8 mouse cellular contexts compared by ENCODE assay signal in the genomic region with DNA sequence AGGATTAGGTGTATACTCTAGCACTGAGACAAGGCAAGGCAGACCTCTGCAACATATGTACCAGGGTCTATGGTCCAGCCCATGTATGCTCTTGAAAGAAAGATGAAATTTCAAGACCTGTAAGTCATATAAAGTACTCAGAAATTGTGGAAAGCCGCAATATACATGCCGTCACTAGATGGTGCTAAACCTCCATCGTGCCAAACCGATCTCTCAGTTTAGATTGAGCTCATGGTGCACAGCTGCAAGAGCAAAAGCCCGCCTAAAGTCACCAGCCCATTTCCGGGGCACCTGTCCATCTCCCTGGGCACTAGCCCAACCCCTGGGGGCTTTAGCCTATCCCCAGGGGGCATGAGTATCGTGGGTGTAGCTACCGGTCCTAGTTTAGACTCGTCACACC. TPM values are rescaled to one million over a fixed set of nuclear protein-coding genes. Genes with fewer than 3 reads are reported as not detected.
DNase-seq lines count a peak whose midpoint lies in the region; ATAC-seq lines count a peak whose summit lies in the region.
"Had no signal": no experiment of that assay in that cellular context is flagged by ENCODE, and none has a peak within 500 bp of the region (broad histone marks: within the 10 kb centered on the region; RNA-seq: fewer than 3 reads in every experiment).

No protein-coding gene starts in this region.

- no peak overlapping the region for H3K4me3 ChIP-seq in midbrain, embryonic 11.5 days (ENCODE audit: low read depth, low read length)
- H3K4me3 ChIP-seq in midbrain, embryonic 16.5 days (ENCODE audit: low read depth, low read length): no peak overlapping the region
- H3K4me3 ChIP-seq in liver, embryonic 11.5 days (ENCODE audit: low read depth, low read length): no peak overlapping the region

- no peaks in the 10 kb centered on the region for H3K4me1 ChIP-seq in midbrain, embryonic 11.5 days (ENCODE audit: control insufficient read depth, insufficient read depth, low read length)
- no peaks in the 10 kb centered on the region for H3K4me1 ChIP-seq in midbrain, embryonic 16.5 days (ENCODE audit: control insufficient read depth, insufficient read depth, low read length)
- H3K4me1 ChIP-seq in liver, embryonic 11.5 days (replicated peaks; ENCODE audit: control insufficient read depth, insufficient read depth, low read length): no peaks in the 10 kb centered on the region

- peak; percentile 92 for DNase-seq in midbrain, embryonic 11.5 days (ENCODE audit: low spot score, missing footprints)
- DNase-seq in ZHBTc4 (ENCODE audit: low read depth, low spot score): peak; percentile 64
- DNase-seq in embryo, embryonic 11.5 days (ENCODE audit: low read depth, low spot score): peak; percentile 40
- peak; percentile 35 to 53 for DNase-seq in kidney, postnatal 25 days
- peak; percentile 37 for DNase-seq in liver, embryonic 11.5 days (ENCODE audit: low spot score)
- DNase-seq in right cerebral cortex, postnatal 14 days: peak; percentile 38

- no peak overlapping the region for H3K9ac ChIP-seq in midbrain, embryonic 11.5 days (ENCODE audit: low read length)
- no peak overlapping the region for H3K9ac ChIP-seq in midbrain, embryonic 16.5 days (ENCODE audit: low read depth, low read length)
- H3K9ac ChIP-seq in liver, embryonic 11.5 days (ENCODE audit: low read depth, low read length): no peak overlapping the region

- no peak overlapping the region for H3K4me2 ChIP-seq in midbrain, embryonic 11.5 days
- H3K4me2 ChIP-seq in midbrain, embryonic 16.5 days (ENCODE audit: low read length): no peak overlapping the region
- H3K4me2 ChIP-seq in liver, embryonic 11.5 days: no peak overlapping the region

- 29% methylated on average over 9 of the region's 9 CpGs for WGBS in midbrain, embryonic 11.5 days
- WGBS in midbrain, embryonic 16.5 days: 33% methylated on average over 9 of the region's 9 CpGs
- WGBS in liver, embryonic 11.5 days: 32% methylated on average over 9 of the region's 9 CpGs

- H3K27me3 ChIP-seq in midbrain, embryonic 11.5 days (ENCODE audit: control insufficient read depth, insufficient read depth, low read length): no peaks in the 10 kb centered on the region
- no peaks in the 10 kb centered on the region for H3K27me3 ChIP-seq in midbrain, embryonic 16.5 days (ENCODE audit: control insufficient read depth, insufficient read depth, low read depth, low read length)
- H3K27me3 ChIP-seq in liver, embryonic 11.5 days (replicated peaks; ENCODE audit: control insufficient read depth, insufficient read depth, low read length): no peaks in the 10 kb centered on the region

- no peak for ATAC-seq in midbrain, embryonic 11.5 days (ENCODE audit: low FRiP score)
- ATAC-seq in midbrain, embryonic 16.5 days: no peak
- ATAC-seq in liver, embryonic 11.5 days (replicated peaks; ENCODE audit: low FRiP score): no peak; the same call in 1 of the 2 replicates

- H3K36me3 ChIP-seq in midbrain, embryonic 11.5 days (ENCODE audit: control insufficient read depth, insufficient read depth, low read length): no peaks in the 10 kb centered on the region
- H3K36me3 ChIP-seq in midbrain, embryonic 16.5 days (ENCODE audit: control insufficient read depth, insufficient read depth, low read length): no peaks in the 10 kb centered on the region
- H3K36me3 ChIP-seq in liver, embryonic 11.5 days (ENCODE audit: control insufficient read depth, insufficient read depth, low read length): no peaks in the 10 kb centered on the region

- H3K9me3 ChIP-seq in midbrain, embryonic 11.5 days (ENCODE audit: control insufficient read depth, low read length): no peaks in the 10 kb centered on the region
- H3K9me3 ChIP-seq in midbrain, embryonic 16.5 days (replicated peaks; ENCODE audit: control insufficient read depth, low read length, poor library complexity, severe bottlenecking): peaks cover 5% of the 10 kb centered on the region; the same call in 1 of the 2 replicates
- no peaks in the 10 kb centered on the region for H3K9me3 ChIP-seq in liver, embryonic 11.5 days (ENCODE audit: control insufficient read depth, low read length)

- no peak overlapping the region for H3K27ac ChIP-seq in midbrain, embryonic 11.5 days (ENCODE audit: low read depth, low read length)
- H3K27ac ChIP-seq in midbrain, embryonic 16.5 days (ENCODE audit: low read length): no peak overlapping the region
- H3K27ac ChIP-seq in liver, embryonic 11.5 days (ENCODE audit: low read depth, low read length): no peak overlapping the region

RNA-seq across cellular contexts. Expression of a gene that starts 5.8 kb away (rescaled TPM):
- not detected in 2 replicates for polyA plus RNA-seq in midbrain, embryonic 11.5 days (2014; fragmentation: Nextera tagmentation; extraction: Ambion mirVana)
- polyA plus RNA-seq in midbrain, embryonic 16.5 days (2015; fragmentation: Nextera tagmentation; extraction: Ambion mirVana): not detected in 2 replicates
- polyA plus RNA-seq in liver, embryonic 11.5 days (2014; fragmentation: Nextera tagmentation; extraction: Ambion mirVana): not detected in 2 replicates
- polyA plus RNA-seq: heart, embryonic 14.5 days had no signal

RNA-seq across cellular contexts. Expression of a gene that starts 24.6 kb away (rescaled TPM):
- polyA plus RNA-seq in midbrain, embryonic 11.5 days (2014; fragmentation: Nextera tagmentation; extraction: Ambion mirVana): not detected in 2 replicates
- not detected in 2 replicates for polyA plus RNA-seq in midbrain, embryonic 16.5 days (2015; fragmentation: Nextera tagmentation; extraction: Ambion mirVana)
- not detected in 2 replicates for polyA plus RNA-seq in liver, embryonic 11.5 days (2014; fragmentation: Nextera tagmentation; extraction: Ambion mirVana)
- polyA plus RNA-seq: heart, embryonic 14.5 days had no signal

RNA-seq across cellular contexts. Expression of a gene that starts 51.1 kb away (rescaled TPM):
- not detected in 2 replicates for polyA plus RNA-seq in midbrain, embryonic 11.5 days (2014; fragmentation: Nextera tagmentation; extraction: Ambion mirVana)
- polyA plus RNA-seq in midbrain, embryonic 16.5 days (2015; fragmentation: Nextera tagmentation; extraction: Ambion mirVana): not detected in 2 replicates
- polyA plus RNA-seq in liver, embryonic 11.5 days (2014; fragmentation: Nextera tagmentation; extraction: Ambion mirVana): not detected in 2 replicates
- polyA plus RNA-seq: heart, embryonic 14.5 days had no signal

Comparison
In these comparisons a context has a peak if more than half of its experiments do, and no peak if none do; other contexts are left out.
1. DNase-seq: peak in every context shown above with its lines; median percentile 92 in midbrain, embryonic 11.5 days; 64 in ZHBTc4; 44 in kidney, postnatal 25 days; 40 in embryo, embryonic 11.5 days; 38 in right cerebral cortex, postnatal 14 days; 37 in liver, embryonic 11.5 days.